7 mouse cellular contexts compared by ENCODE assay signal in genomic region chr12:84408819-84409507, GRCm38 (mm10). TPM values are rescaled to one million over a fixed set of nuclear protein-coding genes. Genes with fewer than 3 reads are reported as not detected.
A peak's percentile ranks its signal among the peaks of the same experiment; 100 is the strongest.
DNase-seq lines count a peak whose midpoint lies in the region; ATAC-seq lines count a peak whose summit lies in the region.

Entpd5 (minus strand) TSS chr12:84409029.
Bbof1 (plus strand) TSS chr12:84409071.

- H3K9ac ChIP-seq in midbrain, embryonic 13.5 days (replicated peaks): peak within 1 kb of the TSS; percentile 79

- ATAC-seq in granulocyte monocyte progenitor cell, adult 5-6 weeks (replicated peaks; ENCODE audit: poor library complexity, severe bottlenecking): peak; percentile 90
- peak; percentile 93 for ATAC-seq in midbrain, embryonic 13.5 days

- H3K9me3 ChIP-seq in limb, embryonic 10.5 days (replicated peaks): no peaks in the 10 kb centered on the region
- H3K9me3 ChIP-seq in midbrain, embryonic 13.5 days: no peaks in the 10 kb centered on the region

- DNase-seq in adrenal gland, adult 8-10 months: peak; percentile 80
- DNase-seq in embryo, embryonic 9.5 days (ENCODE audit: extremely low spot score): peak; percentile 86
- DNase-seq in kidney, adult 11 months: peak; percentile 87
- DNase-seq in limb, embryonic 10.5 days (ENCODE audit: low spot score): peak; percentile 89
- DNase-seq in spleen, adult 12 weeks (ENCODE audit: low spot score): peak; percentile 85

- peak within 1 kb of the TSS; percentile 85 for H3K4me2 ChIP-seq in midbrain, embryonic 13.5 days (replicated peaks)

- peak within 1 kb of the TSS; percentile 87 for H3K27ac ChIP-seq in limb, embryonic 10.5 days
- H3K27ac ChIP-seq in midbrain, embryonic 13.5 days: peak within 1 kb of the TSS; percentile 89

- WGBS in limb, embryonic 10.5 days: 2% methylated on average over 62 of the region's 63 CpGs
- WGBS in midbrain, embryonic 13.5 days: under 1% methylated on average over 56 of the region's 63 CpGs

- peaks cover 8% of the 10 kb centered on the region; the same call in 1 of the 2 replicates for H3K27me3 ChIP-seq in limb, embryonic 10.5 days (ENCODE audit: low read depth, poor library complexity, severe bottlenecking)
- H3K27me3 ChIP-seq in midbrain, embryonic 13.5 days: peaks cover 3% of the 10 kb centered on the region; the same call in 1 of the 2 replicates

- peaks cover 20% of the 10 kb centered on the region for H3K4me1 ChIP-seq in limb, embryonic 10.5 days
- peaks cover 13% of the 10 kb centered on the region for H3K4me1 ChIP-seq in midbrain, embryonic 13.5 days (replicated peaks)

- H3K4me3 ChIP-seq in limb, embryonic 10.5 days: peak within 1 kb of the TSS; percentile 86
- H3K4me3 ChIP-seq in midbrain, embryonic 13.5 days (replicated peaks): peak within 1 kb of the TSS; percentile 65

- no peaks in the 10 kb centered on the region for H3K36me3 ChIP-seq in limb, embryonic 10.5 days
- H3K36me3 ChIP-seq in midbrain, embryonic 13.5 days: no peaks in the 10 kb centered on the region

RNA-seq across cellular contexts. Expression of gene Entpd5, which starts in this region (rescaled TPM):
- 100 to 1,000 TPM; 101 to 157 (median 123) TPM for total RNA-seq in adrenal gland, adult 8-10 months (2022)
- 20.8 and 34.2 TPM in 2 replicates for total RNA-seq in granulocyte monocyte progenitor cell, adult 5-6 weeks (2014; fragmentation: Nextera tagmentation)
- total RNA-seq in granulocyte monocyte progenitor cell, adult 5-6 weeks (2017): 14.0 and 30.8 TPM in 2 replicates
- 7.8 and 8.9 TPM in 2 replicates for polyA plus RNA-seq in limb, embryonic 10.5 days (2016; fragmentation: Nextera tagmentation; extraction: Ambion mirVana)
- 9.9 and 10.2 TPM in 2 replicates for polyA plus RNA-seq in midbrain, embryonic 13.5 days (2015; fragmentation: Nextera tagmentation; extraction: Ambion mirVana)

RNA-seq across cellular contexts. Expression of gene Bbof1, which starts in this region (rescaled TPM):
- 1 to 10 TPM; 1.2 to 3.5 (median 2.0) TPM for total RNA-seq in adrenal gland, adult 8-10 months (2022)
- total RNA-seq in granulocyte monocyte progenitor cell, adult 5-6 weeks (2014; fragmentation: Nextera tagmentation): 3.4 TPM in 1 of 2 replicates, not detected in the other
- total RNA-seq in granulocyte monocyte progenitor cell, adult 5-6 weeks (2017): 1.8 and 5.4 TPM in 2 replicates
- 0.36 and 0.51 TPM in 2 replicates for polyA plus RNA-seq in limb, embryonic 10.5 days (2016; fragmentation: Nextera tagmentation; extraction: Ambion mirVana)
- polyA plus RNA-seq in midbrain, embryonic 13.5 days (2015; fragmentation: Nextera tagmentation; extraction: Ambion mirVana): 2.5 and 4.5 TPM in 2 replicates

Comparison
In these comparisons a context has a peak if more than half of its experiments do, and no peak if none do; other contexts are left out.
1. Peak in every context shown above with its lines: DNase-seq, ATAC-seq, H3K4me3 ChIP-seq and H3K27ac ChIP-seq.